Comparison of ENCODE assay signal across 13 mouse cellular contexts in the genomic region with DNA sequence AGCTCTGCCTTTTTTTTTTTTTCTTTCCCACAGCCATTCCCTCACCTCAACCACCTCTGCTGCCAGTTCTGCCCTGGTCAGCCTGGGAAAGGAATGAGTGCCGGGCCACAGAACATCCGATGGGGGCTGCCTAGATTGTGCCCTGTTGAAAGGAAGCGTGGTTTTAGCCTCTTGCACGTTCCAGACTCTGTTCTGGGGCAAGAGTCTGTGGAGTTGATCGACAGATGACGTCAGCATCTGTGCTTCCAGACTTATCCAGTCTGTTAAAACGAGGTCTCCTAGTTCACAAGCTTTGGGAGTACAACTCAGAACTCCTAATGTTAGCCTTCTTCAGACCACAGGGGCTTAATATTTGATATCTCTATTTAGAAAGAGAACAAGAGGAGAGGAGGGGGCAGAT. TPM values are rescaled to one million over a fixed set of nuclear protein-coding genes. Genes with fewer than 3 reads are reported as not detected.
DNase-seq lines count a peak whose midpoint lies in the region; ATAC-seq lines count a peak whose summit lies in the region.
"Had no signal": no experiment of that assay in that cellular context is flagged by ENCODE, and none has a peak within 500 bp of the region (broad histone marks: within the 10 kb centered on the region; RNA-seq: fewer than 3 reads in every experiment).

No protein-coding gene starts in this region.

- H3K36me3 ChIP-seq in hindbrain, embryonic 13.5 days: no peaks in the 10 kb centered on the region
- H3K36me3 ChIP-seq in hindbrain, embryonic 14.5 days (replicated peaks; ENCODE audit: control insufficient read depth, insufficient read depth): no peaks in the 10 kb centered on the region
- no peaks in the 10 kb centered on the region for H3K36me3 ChIP-seq in embryonic facial prominence, embryonic 14.5 days (ENCODE audit: control insufficient read depth, insufficient read depth, low read length)
- H3K36me3 ChIP-seq in liver, embryonic 15.5 days (replicated peaks): no peaks in the 10 kb centered on the region
- H3K36me3 ChIP-seq in midbrain, embryonic 11.5 days (ENCODE audit: control insufficient read depth, insufficient read depth, low read length): no peaks in the 10 kb centered on the region
- H3K36me3 ChIP-seq: embryonic facial prominence, embryonic 12.5 days; heart, embryonic 15.5 days had no signal

- ATAC-seq in hindbrain, embryonic 13.5 days (ENCODE audit: low FRiP score): no peak
- ATAC-seq in hindbrain, embryonic 14.5 days (ENCODE audit: low FRiP score): no peak
- peak; percentile 31; the same call in 1 of the 2 replicates for ATAC-seq in embryonic facial prominence, embryonic 14.5 days (ENCODE audit: low read depth)
- ATAC-seq in liver, embryonic 15.5 days (ENCODE audit: insufficient read depth): no peak
- no peak for ATAC-seq in midbrain, embryonic 11.5 days (ENCODE audit: low FRiP score)

- no peak overlapping the region for H3K4me3 ChIP-seq in hindbrain, embryonic 13.5 days
- no peak overlapping the region for H3K4me3 ChIP-seq in hindbrain, embryonic 14.5 days (replicated peaks; ENCODE audit: low read length)
- no peak overlapping the region for H3K4me3 ChIP-seq in embryonic facial prominence, embryonic 14.5 days (ENCODE audit: low read depth, low read length)
- no peak overlapping the region for H3K4me3 ChIP-seq in liver, embryonic 15.5 days (replicated peaks)
- no peak overlapping the region for H3K4me3 ChIP-seq in midbrain, embryonic 11.5 days (ENCODE audit: low read depth, low read length)
- H3K4me3 ChIP-seq: embryonic facial prominence, embryonic 12.5 days; heart, embryonic 15.5 days had no signal

- H3K9ac ChIP-seq in hindbrain, embryonic 13.5 days: no peak overlapping the region
- no peak overlapping the region for H3K9ac ChIP-seq in hindbrain, embryonic 14.5 days
- no peak overlapping the region for H3K9ac ChIP-seq in embryonic facial prominence, embryonic 14.5 days (ENCODE audit: low read depth, low read length)
- H3K9ac ChIP-seq in liver, embryonic 15.5 days: no peak overlapping the region
- H3K9ac ChIP-seq in midbrain, embryonic 11.5 days (ENCODE audit: low read length): no peak overlapping the region
- H3K9ac ChIP-seq: embryonic facial prominence, embryonic 12.5 days; heart, embryonic 15.5 days had no signal

- H3K9me3 ChIP-seq in hindbrain, embryonic 13.5 days: no peaks in the 10 kb centered on the region
- H3K9me3 ChIP-seq in hindbrain, embryonic 14.5 days (ENCODE audit: control insufficient read depth, low read length): no peaks in the 10 kb centered on the region
- H3K9me3 ChIP-seq in embryonic facial prominence, embryonic 14.5 days (ENCODE audit: control insufficient read depth, low read length): no peaks in the 10 kb centered on the region
- no peaks in the 10 kb centered on the region for H3K9me3 ChIP-seq in liver, embryonic 15.5 days (replicated peaks)
- H3K9me3 ChIP-seq in midbrain, embryonic 11.5 days (ENCODE audit: control insufficient read depth, low read length): no peaks in the 10 kb centered on the region
- H3K9me3 ChIP-seq: embryonic facial prominence, embryonic 12.5 days; heart, embryonic 15.5 days had no signal

- H3K27ac ChIP-seq in hindbrain, embryonic 13.5 days: 0 out of 2 replicates have a peak overlapping the region, but pooled peaks have one; percentile 6
- H3K27ac ChIP-seq in hindbrain, embryonic 14.5 days: no peak overlapping the region
- H3K27ac ChIP-seq in embryonic facial prominence, embryonic 14.5 days (replicated peaks; ENCODE audit: low read depth, low read length): peak overlapping the region; percentile 62
- peak overlapping the region; percentile 86 for H3K27ac ChIP-seq in liver, embryonic 15.5 days (replicated peaks)
- no peak overlapping the region for H3K27ac ChIP-seq in midbrain, embryonic 11.5 days (ENCODE audit: low read depth, low read length)
- H3K27ac ChIP-seq: embryonic facial prominence, embryonic 12.5 days; heart, embryonic 15.5 days; macrophage had no signal

- no peaks in the 10 kb centered on the region for H3K27me3 ChIP-seq in hindbrain, embryonic 13.5 days
- no peaks in the 10 kb centered on the region for H3K27me3 ChIP-seq in hindbrain, embryonic 14.5 days (ENCODE audit: control insufficient read depth, insufficient read depth, low read length)
- no peaks in the 10 kb centered on the region for H3K27me3 ChIP-seq in embryonic facial prominence, embryonic 14.5 days (replicated peaks; ENCODE audit: control insufficient read depth, insufficient read depth, low read length)
- peaks cover 11% of the 10 kb centered on the region; the same call in 1 of the 2 replicates for H3K27me3 ChIP-seq in liver, embryonic 15.5 days
- H3K27me3 ChIP-seq in midbrain, embryonic 11.5 days (ENCODE audit: control insufficient read depth, insufficient read depth, low read length): no peaks in the 10 kb centered on the region
- H3K27me3 ChIP-seq: embryonic facial prominence, embryonic 12.5 days; heart, embryonic 15.5 days had no signal

- DNase-seq in hindbrain, embryonic 14.5 days (ENCODE audit: low spot score): no peak
- DNase-seq in Muller cell, postnatal 12 days (ENCODE audit: inconsistent ontology term): peak; percentile 24
- DNase-seq in embryonic facial prominence, embryonic 14.5 days (ENCODE audit: low spot score): peak; percentile 30
- no peak for DNase-seq in right cerebral cortex, adult 18-20 months
- DNase-seq in ovary, postnatal 14 days (ENCODE audit: low spot score): no peak
- no peak for DNase-seq in midbrain, embryonic 11.5 days (ENCODE audit: low spot score, missing footprints)
- DNase-seq: cerebellum, postnatal 10 days; thymus, postnatal 25 days had no signal

- H3K4me2 ChIP-seq in hindbrain, embryonic 13.5 days: no peak overlapping the region
- H3K4me2 ChIP-seq in hindbrain, embryonic 14.5 days (replicated peaks): no peak overlapping the region
- no peak overlapping the region for H3K4me2 ChIP-seq in embryonic facial prominence, embryonic 14.5 days (ENCODE audit: low read depth, low read length)
- H3K4me2 ChIP-seq in liver, embryonic 15.5 days: no peak overlapping the region
- H3K4me2 ChIP-seq in midbrain, embryonic 11.5 days: no peak overlapping the region
- H3K4me2 ChIP-seq: embryonic facial prominence, embryonic 12.5 days; heart, embryonic 15.5 days had no signal

- WGBS in hindbrain, embryonic 13.5 days: 80% methylated on average over 7 of the region's 7 CpGs
- 79% methylated on average over 7 of the region's 7 CpGs for WGBS in hindbrain, embryonic 14.5 days
- WGBS in embryonic facial prominence, embryonic 14.5 days: 70% methylated on average over 7 of the region's 7 CpGs
- 21% methylated on average over 7 of the region's 7 CpGs for WGBS in liver, embryonic 15.5 days (ENCODE audit: insufficient replicate concordance)
- 86% methylated on average over 7 of the region's 7 CpGs for WGBS in midbrain, embryonic 11.5 days

- H3K4me1 ChIP-seq in hindbrain, embryonic 13.5 days (replicated peaks): peaks cover 13% of the 10 kb centered on the region
- 0 out of 2 replicates have a peak, but pooled peaks cover 7% of the 10 kb centered on the region for H3K4me1 ChIP-seq in hindbrain, embryonic 14.5 days (replicated peaks; ENCODE audit: control insufficient read depth, insufficient read depth, low read length)
- H3K4me1 ChIP-seq in embryonic facial prominence, embryonic 14.5 days (ENCODE audit: control insufficient read depth, insufficient read depth, low read length): peaks cover 4% of the 10 kb centered on the region; the same call in 1 of the 2 replicates
- peaks cover 44% of the 10 kb centered on the region for H3K4me1 ChIP-seq in liver, embryonic 15.5 days (replicated peaks)
- H3K4me1 ChIP-seq in midbrain, embryonic 11.5 days (ENCODE audit: control insufficient read depth, insufficient read depth, low read length): no peaks in the 10 kb centered on the region; the same call in 1 of the 2 replicates

RNA-seq across cellular contexts. Expression of a gene that starts 3.8 kb away (rescaled TPM):
- 33.0 and 34.3 TPM in 2 replicates for polyA plus RNA-seq in hindbrain, embryonic 13.5 days (2015; fragmentation: Nextera tagmentation; extraction: Ambion mirVana)
- 45.3 and 49.7 TPM in 2 replicates for polyA plus RNA-seq in hindbrain, embryonic 14.5 days (2014; fragmentation: Nextera tagmentation; extraction: Ambion mirVana)
- polyA plus RNA-seq in embryonic facial prominence, embryonic 14.5 days (2014; fragmentation: Nextera tagmentation; extraction: Ambion mirVana): 34.1 and 35.4 TPM in 2 replicates
- 10,865 and 16,074 TPM in 2 replicates for polyA plus RNA-seq in liver, embryonic 15.5 days (2015; fragmentation: Nextera tagmentation; extraction: Ambion mirVana)
- polyA plus RNA-seq in midbrain, embryonic 11.5 days (2014; fragmentation: Nextera tagmentation; extraction: Ambion mirVana): 18.0 and 18.7 TPM in 2 replicates

RNA-seq across cellular contexts. Expression of a gene that starts 4.0 kb away (rescaled TPM):
- 3.5 and 4.7 TPM in 2 replicates for polyA plus RNA-seq in hindbrain, embryonic 13.5 days (2015; fragmentation: Nextera tagmentation; extraction: Ambion mirVana)
- polyA plus RNA-seq in hindbrain, embryonic 14.5 days (2014; fragmentation: Nextera tagmentation; extraction: Ambion mirVana): 0.48 and 4.0 TPM in 2 replicates
- 0.45 and 3.8 TPM in 2 replicates for polyA plus RNA-seq in embryonic facial prominence, embryonic 14.5 days (2014; fragmentation: Nextera tagmentation; extraction: Ambion mirVana)
- polyA plus RNA-seq in liver, embryonic 15.5 days (2015; fragmentation: Nextera tagmentation; extraction: Ambion mirVana): 0.24 and 2.3 TPM in 2 replicates
- 1.5 and 4.6 TPM in 2 replicates for polyA plus RNA-seq in midbrain, embryonic 11.5 days (2014; fragmentation: Nextera tagmentation; extraction: Ambion mirVana)

RNA-seq across cellular contexts. Expression of a gene that starts 32.1 kb away (rescaled TPM):
- 48.9 and 51.0 TPM in 2 replicates for polyA plus RNA-seq in hindbrain, embryonic 13.5 days (2015; fragmentation: Nextera tagmentation; extraction: Ambion mirVana)
- 54.1 and 64.9 TPM in 2 replicates for polyA plus RNA-seq in hindbrain, embryonic 14.5 days (2014; fragmentation: Nextera tagmentation; extraction: Ambion mirVana)
- 70.9 and 73.5 TPM in 2 replicates for polyA plus RNA-seq in embryonic facial prominence, embryonic 14.5 days (2014; fragmentation: Nextera tagmentation; extraction: Ambion mirVana)
- polyA plus RNA-seq in liver, embryonic 15.5 days (2015; fragmentation: Nextera tagmentation; extraction: Ambion mirVana): 18.9 and 22.5 TPM in 2 replicates
- 61.5 and 62.6 TPM in 2 replicates for polyA plus RNA-seq in midbrain, embryonic 11.5 days (2014; fragmentation: Nextera tagmentation; extraction: Ambion mirVana)

Comparison
In these comparisons a context has a peak if more than half of its experiments do, and no peak if none do; other contexts are left out.
1. H3K27ac ChIP-seq: peak in hindbrain, embryonic 13.5 days (single experiment), embryonic facial prominence, embryonic 14.5 days (single experiment) and liver, embryonic 15.5 days (single experiment); none in hindbrain, embryonic 14.5 days (single experiment) and midbrain, embryonic 11.5 days (single experiment).
2. DNase-seq: peak in Muller cell, postnatal 12 days (single experiment) and embryonic facial prominence, embryonic 14.5 days (single experiment); none in hindbrain, embryonic 14.5 days (single experiment), right cerebral cortex, adult 18-20 months (single experiment), ovary, postnatal 14 days (single experiment) and midbrain, embryonic 11.5 days (single experiment).
3. RNA of a gene that starts 3.8 kb away (polyA plus RNA-seq): 10,865 to 16,074 TPM in liver, embryonic 15.5 days; 45.3 to 49.7 TPM in hindbrain, embryonic 14.5 days, 34.1 to 35.4 TPM in embryonic facial prominence, embryonic 14.5 days, 33.0 to 34.3 TPM in hindbrain, embryonic 13.5 days and 18.0 to 18.7 TPM in midbrain, embryonic 11.5 days; every median in the first group is over 100 times any median in the second.